Mouse (Mus musculus) large intestine, adult 2 months (tissue): ENCODE measurements around the gene Ybx3. TPM values are rescaled to one million over a fixed set of nuclear protein-coding genes. Genes with fewer than 3 reads are reported as not detected.

Experiments
- DNase-seq: peaks from one replicate; pipeline ENCODE4 v3.0.0-alpha.2; 2012; ENCODE audit warnings: low read depth, low spot score
- WGBS: fragments of 180-500 bp; shearing (Covaris S2); methylation state at CpG from one replicate; pipeline ENCODE4 v1.1.7; 2018; 5-methylcytosine and 5-hydroxymethylcytosine counted together
- polyA plus RNA-seq: library from polyadenylated mRNA; depleted of rRNA; stranded (reverse); fragments of >200 nt; gene quantifications from 2 replicates; pipeline ENCODE4 v1.2.3, GENCODE M21; 2012; rRNA removed

Ybx3 gene
- polyA plus RNA-seq, 1 experiment: 67.0 TPM

DNA sequence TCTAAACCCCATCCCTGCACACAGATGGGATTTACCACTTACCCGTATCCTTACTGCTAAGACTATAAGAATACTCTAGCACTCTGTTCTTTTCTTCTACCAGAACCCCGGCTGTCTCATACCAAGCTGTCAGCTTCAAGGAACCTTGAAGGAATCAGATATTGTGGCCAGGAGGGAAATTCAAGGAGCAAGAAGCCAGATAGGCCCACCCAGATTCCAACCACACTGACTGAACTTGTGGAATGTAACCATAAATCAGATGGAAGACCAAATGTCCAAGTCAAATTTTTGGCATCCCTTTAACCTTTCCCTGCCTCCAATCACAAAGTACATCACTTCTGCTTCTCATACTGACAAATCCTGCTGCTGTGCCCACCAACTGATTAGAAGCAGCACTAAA, 41.2 kb downstream of the Ybx3 start:
- 32% methylated on average over 2 of the region's 2 CpGs for WGBS

DNA sequence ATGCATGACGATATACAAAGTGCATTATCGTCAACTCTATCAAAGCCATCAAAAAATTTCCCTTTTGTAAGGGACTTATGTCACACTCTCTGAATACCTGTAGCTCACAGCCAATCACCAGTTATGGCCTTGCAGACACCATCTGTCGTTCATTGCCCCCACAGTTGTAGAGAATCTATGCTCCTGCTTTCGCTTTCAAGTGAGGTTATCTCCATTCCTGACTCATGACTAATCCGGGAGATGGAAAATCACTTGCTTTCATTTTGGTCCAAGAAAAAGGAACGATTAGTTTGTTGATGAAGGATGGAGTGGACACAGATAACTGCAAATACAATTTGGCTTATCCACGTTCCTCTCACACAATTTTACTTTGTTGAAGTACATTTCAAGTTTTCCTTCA, 43.9 kb downstream of the Ybx3 start:
- 38% methylated on average over 7 of the region's 7 CpGs for WGBS

More for the DNA sequence above, 41.2 kb downstream of the Ybx3 start:
- no peak for DNase-seq

DNA sequence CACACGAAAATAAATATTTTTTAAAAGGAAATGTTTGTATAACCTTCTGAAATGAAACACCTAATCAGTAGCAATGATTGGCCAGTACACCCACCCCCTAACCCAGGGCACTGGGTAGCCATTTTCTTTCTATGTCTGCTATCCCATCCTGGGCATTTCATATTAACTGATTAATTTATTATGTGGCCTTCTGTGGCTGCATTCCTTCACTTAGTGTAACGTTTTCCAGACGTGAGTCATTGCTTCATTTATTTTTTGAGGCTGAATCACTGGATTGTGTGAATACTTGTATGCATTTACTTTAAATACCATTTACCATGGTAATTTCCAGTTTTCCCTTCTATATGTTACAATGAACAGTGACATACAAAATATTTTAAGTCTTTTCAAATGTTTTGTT, 48.2 kb downstream of the Ybx3 start:
- 29% methylated on average over 3 of the region's 3 CpGs for WGBS
- no peak for DNase-seq

More for the DNA sequence above, 43.9 kb downstream of the Ybx3 start:
- DNase-seq: no peak

DNA sequence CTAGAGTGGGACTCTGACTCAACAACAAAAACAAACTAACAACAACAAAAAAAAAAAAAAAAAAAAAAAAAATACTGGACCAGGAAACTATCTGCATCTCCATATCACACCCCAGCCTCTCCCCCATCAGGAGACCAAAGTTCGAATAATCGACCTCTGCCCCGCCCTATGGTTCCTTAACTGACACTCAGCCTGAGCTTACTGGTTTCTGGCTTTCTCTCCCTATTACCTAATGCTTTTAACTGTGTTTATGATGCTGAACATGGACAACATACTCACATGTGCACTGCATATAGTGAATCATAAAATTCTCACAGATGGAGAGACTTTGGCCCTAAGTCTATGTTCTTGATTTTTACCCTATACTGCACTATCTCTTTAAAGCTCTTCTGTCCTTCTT, 49.0 kb downstream of the Ybx3 start:
- peak; percentile 88 for DNase-seq
- 26% methylated on average over 3 of the region's 3 CpGs for WGBS

DNA sequence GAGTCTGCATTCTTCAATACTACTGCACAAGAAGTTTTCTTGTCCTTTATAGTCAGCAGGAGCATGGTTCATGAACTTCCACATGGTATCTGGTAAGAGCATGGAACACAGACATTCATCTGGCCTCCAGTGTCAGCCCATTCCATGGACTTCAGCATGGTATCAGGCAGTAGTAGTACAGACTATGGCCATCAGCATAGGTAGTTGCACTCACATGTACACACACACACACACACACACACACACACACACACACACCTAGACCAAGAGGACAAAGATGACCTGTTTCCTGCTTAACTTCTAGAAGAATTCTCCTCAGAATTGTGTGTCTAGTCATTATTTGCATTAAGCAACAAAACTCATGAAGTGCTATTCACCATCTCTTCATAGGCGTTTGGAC, 49.5 kb downstream of the Ybx3 start:
- DNase-seq: no peak
- 26% methylated on average over 1 of the region's 1 CpGs for WGBS

DNA sequence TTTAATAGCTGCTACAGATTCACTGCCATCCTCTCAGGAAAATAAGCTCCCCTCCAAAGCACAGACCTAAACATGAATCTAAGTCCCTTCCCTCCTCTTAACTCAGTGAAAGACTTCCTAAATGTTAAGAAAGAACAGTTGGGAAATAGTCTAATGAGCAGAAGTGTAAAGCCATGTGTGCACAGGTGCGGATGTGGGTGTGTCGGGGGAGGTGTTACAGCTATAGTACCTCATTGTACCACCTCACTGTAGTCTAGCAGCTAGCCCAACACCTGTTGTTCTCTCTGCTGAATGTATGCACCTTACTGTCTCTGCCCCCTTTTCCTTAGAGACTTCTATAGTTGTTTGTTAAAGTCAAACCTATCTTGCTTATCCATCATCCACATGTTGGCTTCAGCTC, 61.2 kb downstream of the Ybx3 start:
- no peak for DNase-seq
- WGBS: 29% methylated on average over 2 of the region's 2 CpGs

DNA sequence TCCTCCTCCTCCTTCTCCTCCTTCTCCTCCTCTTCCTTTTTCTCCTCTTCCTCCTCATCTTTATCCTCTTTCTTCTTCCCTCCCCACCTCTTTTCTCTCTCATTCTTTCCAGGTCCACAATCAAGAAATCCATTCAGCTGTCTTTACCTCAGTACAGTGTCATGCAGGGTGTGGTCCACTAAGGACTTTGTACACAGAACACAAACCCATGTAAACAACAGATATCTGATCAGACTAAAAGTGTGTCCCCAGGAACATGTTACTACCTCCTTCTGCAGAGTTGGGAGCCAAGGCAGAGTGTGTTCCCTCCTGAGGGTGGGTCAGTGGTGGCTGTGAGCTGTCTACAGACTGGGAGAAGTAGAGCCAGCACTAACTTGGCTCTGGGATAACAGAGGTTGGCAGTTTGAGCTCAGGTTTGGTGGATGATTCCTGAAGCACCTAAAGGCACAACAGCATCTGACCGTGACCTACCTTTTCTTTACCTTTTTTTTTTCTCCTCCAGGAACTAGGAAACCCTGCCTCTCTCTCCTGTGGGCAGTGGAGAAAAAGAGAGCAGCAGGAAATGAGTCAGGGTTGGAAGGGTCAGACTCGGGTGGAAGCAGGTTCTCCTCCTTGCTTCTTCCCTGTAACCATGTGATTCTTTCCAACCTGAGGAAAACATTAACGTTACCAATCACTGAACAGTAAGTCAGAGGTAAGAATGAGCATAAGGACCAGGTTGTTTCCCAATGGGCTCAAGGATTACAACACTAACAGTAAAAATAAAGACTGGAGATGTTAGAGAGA, 66.2 kb downstream of the Ybx3 start:
- DNase-seq: no peak
- WGBS: 30% methylated on average over 3 of the region's 3 CpGs

DNA sequence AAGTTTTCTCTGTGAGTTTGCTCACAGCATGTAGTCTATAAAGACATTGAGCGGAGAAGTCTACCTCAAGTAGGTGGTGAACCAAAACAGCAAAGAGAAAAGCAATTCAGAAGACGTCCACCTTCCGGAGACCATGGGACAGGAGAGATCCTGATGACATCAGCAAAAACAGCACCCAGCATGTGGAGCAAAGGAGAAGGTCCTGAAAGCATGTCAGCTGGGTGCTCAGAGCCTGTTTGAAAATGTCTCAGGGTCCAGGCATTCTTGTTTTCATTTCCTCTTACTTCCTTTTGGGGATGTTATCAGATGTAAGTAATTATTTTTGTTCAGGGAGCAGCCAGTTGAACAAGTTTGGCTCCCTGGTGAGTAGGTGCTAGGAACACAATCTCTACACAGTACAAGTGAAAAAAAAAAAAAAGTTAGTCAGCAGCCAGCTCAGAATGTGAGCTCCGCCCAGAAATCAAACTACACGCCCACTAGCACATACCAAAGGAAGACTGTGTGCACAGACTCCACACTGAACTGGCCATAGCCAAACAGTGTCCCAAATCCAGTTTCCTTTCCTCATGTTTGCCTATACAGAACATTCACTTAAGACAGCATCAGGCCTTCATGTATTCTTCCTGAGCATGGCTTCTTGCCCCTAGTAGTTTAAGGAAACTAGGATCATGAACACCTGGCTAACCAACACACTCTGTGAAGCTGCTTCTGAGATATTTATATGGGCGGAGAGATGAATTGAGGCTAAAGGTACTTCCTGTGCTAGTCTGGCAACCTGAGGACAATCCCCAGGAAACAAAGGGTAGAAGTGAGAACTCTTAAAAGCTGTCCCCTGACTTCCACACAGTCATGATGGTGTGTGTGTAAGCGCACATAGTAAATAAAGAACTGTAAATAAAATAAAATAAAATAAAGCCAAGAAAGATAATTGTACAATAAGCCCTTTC, 71.8 kb downstream of the Ybx3 start:
- peak; percentile 66 for DNase-seq
- 41% methylated on average over 7 of the region's 7 CpGs for WGBS

Other genes with a start within 250 kb of the Ybx3 start
- 0.52 and 0.64 TPM in 2 replicates for gene Klra2, start 141.1 kb downstream of the Ybx3 start, polyA plus RNA-seq
- 3.0 and 3.3 TPM in 2 replicates for gene Magohb, start 95.2 kb downstream of the Ybx3 start, polyA plus RNA-seq
- 40.8 and 66.7 TPM in 2 replicates for gene Styk1, start 34.9 kb downstream of the Ybx3 start, polyA plus RNA-seq
- not detected in 2 replicates for gene 5430401F13Rik, start 97.9 kb upstream of the Ybx3 start, polyA plus RNA-seq
- not detected in 2 replicates for gene Gm6619, start 97.9 kb upstream of the Ybx3 start, polyA plus RNA-seq
- not detected in 2 replicates for gene Tas2r130, start 242.4 kb upstream of the Ybx3 start, polyA plus RNA-seq